Mouse (Mus musculus) ES-E14 (cell line): Measurements from ENCODE around the gene Aldh1l2. TPM values are rescaled to one million over a fixed set of nuclear protein-coding genes. Genes with fewer than 3 reads are reported as not detected.

Source experiments
- DNase-seq: peaks from one replicate; pipeline ENCODE4 v3.0.0-alpha.2; 2013; ENCODE audit warnings: low read depth, low spot score
- H3K27ac ChIP-seq: 2 replicates; pipeline ENCODE4 v1.5.1; 2012; ENCODE audit warnings: low read depth, mild to moderate bottlenecking, low read length, moderate library complexity, mixed read lengths; ENCODE audit not compliant: poor library complexity, insufficient read depth, severe bottlenecking
- H3K36me3 ChIP-seq: 2 replicates; pipeline ENCODE4 v1.6.1; 2012; ENCODE audit warnings: mild to moderate bottlenecking, low read length, moderate library complexity, mixed read lengths; ENCODE audit not compliant: control insufficient read depth, poor library complexity, insufficient read depth, severe bottlenecking
- H3K4me1 ChIP-seq, 2 experiments: fragments of 150-350 bp in 1 of 2; sonication (generic) in 1 of 2; 2 replicates each; pipeline ENCODE4 v1.6.1; 2012; ENCODE audit warnings: low read length in 2 of 2, mild to moderate bottlenecking in 1 of 2, mixed read lengths in 1 of 2; ENCODE audit not compliant: control insufficient read depth in 2 of 2, insufficient read depth in 2 of 2, poor library complexity in 1 of 2
- H3K4me3 ChIP-seq, 2 experiments: fragments of 150-350 bp in 1 of 2; sonication (generic) in 1 of 2; 2 replicates each; pipeline ENCODE4 v1.5.1; 2012; ENCODE audit warnings: low read length in 2 of 2, low read depth in 1 of 2, mild to moderate bottlenecking in 1 of 2, mixed read lengths in 1 of 2; ENCODE audit not compliant: insufficient read depth in 1 of 2, poor library complexity in 1 of 2, severe bottlenecking in 1 of 2
- H3K9ac ChIP-seq: 2 replicates; pipeline ENCODE4 v1.6.1; 2012; ENCODE audit warnings: low read depth, mild to moderate bottlenecking, low read length, mixed read lengths; ENCODE audit not compliant: poor library complexity, insufficient read depth, severe bottlenecking
- H3K9me3 ChIP-seq: fragments of 150-350 bp; sonication (generic); 2 replicates; pipeline ENCODE4 v1.6.1; 2012; ENCODE audit warnings: low read depth, mild to moderate bottlenecking, low read length; ENCODE audit not compliant: control insufficient read depth, insufficient read depth
- CHD2 ChIP-seq: IDR thresholded peaks from 2 replicates; pipeline ENCODE4 v1.6.1; 2014; ENCODE audit warnings: mild to moderate bottlenecking, low read depth, low read length, inconsistent platforms
- HCFC1 ChIP-seq: IDR thresholded peaks from 2 replicates; pipeline ENCODE4 v1.6.1; 2012; ENCODE audit warnings: low read length, inconsistent platforms, borderline replicate concordance; ENCODE audit not compliant: insufficient read depth
- MAFK ChIP-seq: IDR thresholded peaks from 2 replicates; pipeline ENCODE4 v1.6.1; 2014; ENCODE audit warnings: mild to moderate bottlenecking, low read depth, low read length, inconsistent platforms; ENCODE audit not compliant: insufficient read depth
- ZC3H11A ChIP-seq: IDR thresholded peaks from 2 replicates; pipeline ENCODE4 v1.6.1; 2012; ENCODE audit warnings: low read depth, mild to moderate bottlenecking, inconsistent platforms, low read length, borderline replicate concordance
- ZNF384 ChIP-seq: IDR thresholded peaks from 2 replicates; pipeline ENCODE4 v1.6.1; 2012; ENCODE audit warnings: low read depth, low read length, inconsistent platforms
- in situ Hi-C, 2 experiments: fragments of 600-800 bp; cut with MboI; formaldehyde crosslinking; loops; one replicate each; pipeline ENCODE4 v1.15.1; 2025; ENCODE audit warnings: low sequenced_read_pairs in 2 of 2, inconsistent platforms in 1 of 2; ENCODE audit not compliant: unreplicated experiment in 2 of 2
- total RNA-seq: library from RNA; depleted of rRNA; stranded (reverse); fragments of 300-350 nt; gene quantifications from 2 replicates; pipeline ENCODE4 v1.2.3, GENCODE M21; 2012; rRNA removed

Gene Aldh1l2
- total RNA-seq, 1 experiment = 2.0 TPM

- H3K4me3 ChIP-seq = no peak overlapping the region
- DNase-seq = no peak
- TF ChIP-seq CHD2 = no peak
- TF ChIP-seq HCFC1 = no peak
- no peak for TF ChIP-seq ZNF384
- no peak for TF ChIP-seq ZC3H11A
- TF ChIP-seq MAFK = no peak
- no peaks in the 10 kb centered on the region for H3K36me3 ChIP-seq
- H3K27ac ChIP-seq = no peak overlapping the region
- H3K9me3 ChIP-seq = peaks cover 13% of the 10 kb centered on the region
- in situ Hi-C loops = no loop called here
- H3K9ac ChIP-seq = no peak overlapping the region
- no peaks in the 10 kb centered on the region for H3K4me1 ChIP-seq
These were observed 43.4 kb downstream of the Aldh1l2 start for GRCm38 (mm10) chr10:83490506-83490905.

DNA sequence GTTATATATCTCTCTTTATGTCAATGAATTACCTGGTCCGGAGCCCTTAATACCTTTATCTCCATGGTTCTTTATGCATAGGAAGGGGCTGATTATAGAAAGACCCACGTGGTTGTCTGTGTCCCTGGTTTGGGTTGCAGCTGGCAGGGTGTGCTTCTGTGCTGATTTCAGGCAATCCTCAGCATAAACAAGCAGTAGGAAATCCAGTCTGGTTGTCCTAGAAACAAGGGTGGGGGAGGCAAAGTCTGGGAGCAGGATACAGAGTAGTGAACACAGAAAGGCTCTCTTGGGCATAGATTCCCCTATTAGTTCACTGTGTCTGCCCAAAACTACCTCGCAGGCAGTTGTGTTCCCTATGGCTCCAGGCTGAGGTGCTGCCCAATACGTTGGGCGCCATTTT is 56.7 kb downstream of the Aldh1l2 start:
- H3K36me3 ChIP-seq = no peaks in the 10 kb centered on the region; the same call in 1 of the 2 replicates
- H3K9me3 ChIP-seq = peaks cover 46% of the 10 kb centered on the region
- in situ Hi-C loops = no loop called here
- TF ChIP-seq HCFC1 (no peak), ZC3H11A (no peak), ZNF384 (no peak)
- no peak overlapping the region for H3K4me3 ChIP-seq
- H3K9ac ChIP-seq = no peak overlapping the region
- no peak overlapping the region for H3K27ac ChIP-seq
- no peak for DNase-seq
- H3K4me1 ChIP-seq = no peaks in the 10 kb centered on the region

- no peak overlapping the region for H3K27ac ChIP-seq
- H3K9ac ChIP-seq = no peak overlapping the region
- H3K4me1 ChIP-seq = no peaks in the 10 kb centered on the region
- H3K36me3 ChIP-seq = no peaks in the 10 kb centered on the region; the same call in 1 of the 2 replicates
- peaks cover 37% of the 10 kb centered on the region for H3K9me3 ChIP-seq
- TF ChIP-seq MAFK = no peak
- TF ChIP-seq ZC3H11A = no peak
- no peak for TF ChIP-seq HCFC1
- TF ChIP-seq ZNF384 = no peak
- TF ChIP-seq CHD2 = no peak
- H3K4me3 ChIP-seq = no peak overlapping the region
- in situ Hi-C loops = no loop called here
- DNase-seq = no peak
These were observed 58.7 kb downstream of the Aldh1l2 start for GRCm38 (mm10) chr10:83475226-83475625.

GRCm38 (mm10) chr10:83457531-83457930 is 76.4 kb downstream of the Aldh1l2 start:
- no peak overlapping the region for H3K27ac ChIP-seq
- in situ Hi-C loops = no loop called here
- no peak for DNase-seq
- peaks cover 53% of the 10 kb centered on the region for H3K9me3 ChIP-seq
- TF ChIP-seq CHD2 (no peak), ZC3H11A (no peak), ZNF384 (no peak), HCFC1 (no peak), MAFK (no peak)
- H3K36me3 ChIP-seq = peaks cover 12% of the 10 kb centered on the region; the same call in 1 of the 2 replicates
- H3K4me3 ChIP-seq = no peak overlapping the region
- no peaks in the 10 kb centered on the region for H3K4me1 ChIP-seq
- H3K9ac ChIP-seq = no peak overlapping the region

GRCm38 (mm10) chr10:83448582-83448981 is 85.4 kb downstream of the Aldh1l2 start:
- H3K4me3 ChIP-seq = no peak overlapping the region
- no peak overlapping the region for H3K27ac ChIP-seq
- no peak for DNase-seq
- no peak for TF ChIP-seq HCFC1
- no peak for TF ChIP-seq ZNF384
- no peak for TF ChIP-seq ZC3H11A
- no peak for TF ChIP-seq MAFK
- no peak for TF ChIP-seq CHD2
- H3K4me1 ChIP-seq = no peaks in the 10 kb centered on the region
- H3K36me3 ChIP-seq = peaks cover 6% of the 10 kb centered on the region
- H3K9me3 ChIP-seq = peaks cover 50% of the 10 kb centered on the region
- in situ Hi-C loops = no loop called here
- H3K9ac ChIP-seq = no peak overlapping the region

Other genes starting within 250 kb of the Aldh1l2 start
- 0.63 and 1.1 TPM in 2 replicates for gene Slc41a2, start 196.3 kb downstream of the Aldh1l2 start, total RNA-seq
- gene D10Wsu102e, start 173.9 kb downstream of the Aldh1l2 start, total RNA-seq = 3.5 and 4.5 TPM in 2 replicates
- 33.9 and 38.2 TPM in 2 replicates for gene Washc4, start 9.6 kb upstream of the Aldh1l2 start, total RNA-seq
- 13.9 and 20.6 TPM in 2 replicates for gene Appl2, start 114.6 kb upstream of the Aldh1l2 start, total RNA-seq
- gene 1500009L16Rik, start 188.7 kb upstream of the Aldh1l2 start, total RNA-seq = 35.3 and 55.6 TPM in 2 replicates